Mouse (Mus musculus) cerebellum, adult 8-10 months (tissue): Measurements from ENCODE around the gene Dnm3.
A peak's percentile ranks its signal among the peaks of the same experiment; 100 is the strongest.

Experiments
- DNase-seq: peaks from one replicate; pipeline ENCODE4 v3.0.0; 2022

Dnm3 gene

GRCm38 (mm10) chr1:162100961-162101830, 376.6 kb downstream of the Dnm3 start:
- DNase-seq: no peak

GRCm38 (mm10) chr1:162100033-162100820, 377.6 kb downstream of the Dnm3 start:
- DNase-seq: no peak

GRCm38 (mm10) chr1:162099203-162099602, 378.6 kb downstream of the Dnm3 start:
- DNase-seq: no peak

GRCm38 (mm10) chr1:162094523-162095272, 383.1 kb downstream of the Dnm3 start:
- no peak for DNase-seq

GRCm38 (mm10) chr1:162093806-162094522, 383.9 kb downstream of the Dnm3 start:
- no peak for DNase-seq

GRCm38 (mm10) chr1:162092899-162093659, 384.8 kb downstream of the Dnm3 start:
- no peak for DNase-seq

GRCm38 (mm10) chr1:162092401-162092800, 385.4 kb downstream of the Dnm3 start:
- DNase-seq: no peak

GRCm38 (mm10) chr1:162083886-162084478, 393.9 kb downstream of the Dnm3 start:
- DNase-seq: no peak

- no peak for DNase-seq
Observed at GRCm38 (mm10) chr1:162083354-162083753, 394.5 kb downstream of the Dnm3 start.

- no peak for DNase-seq
Observed at GRCm38 (mm10) chr1:162082711-162083110, 395.1 kb downstream of the Dnm3 start.

- DNase-seq: no peak
Observed at GRCm38 (mm10) chr1:162081693-162082372, 396.0 kb downstream of the Dnm3 start.

GRCm38 (mm10) chr1:162079989-162080388, 397.8 kb downstream of the Dnm3 start:
- no peak for DNase-seq

GRCm38 (mm10) chr1:162077454-162077853, 400.4 kb downstream of the Dnm3 start:
- DNase-seq: peak; percentile 55

- DNase-seq: no peak
Observed at GRCm38 (mm10) chr1:162076581-162077001, 401.2 kb downstream of the Dnm3 start.

- no peak for DNase-seq
Observed at GRCm38 (mm10) chr1:162075831-162076230, 402.0 kb downstream of the Dnm3 start.

- no peak for DNase-seq
Observed at GRCm38 (mm10) chr1:162075416-162075815, 402.4 kb downstream of the Dnm3 start.

GRCm38 (mm10) chr1:162074626-162075410, 403.0 kb downstream of the Dnm3 start:
- no peak for DNase-seq

GRCm38 (mm10) chr1:162072917-162073578, 404.8 kb downstream of the Dnm3 start:
- no peak for DNase-seq

GRCm38 (mm10) chr1:162053608-162054007, 424.2 kb downstream of the Dnm3 start:
- DNase-seq: no peak
